Mouse (Mus musculus): Measurements from ENCODE around the gene Speer4d.
"Not testable (repeated sequence)": the region's sequence is repeated elsewhere in the genome, so short reads cannot be mapped to it uniquely, and the experiment has no call there.

The Speer4d gene

DNA sequence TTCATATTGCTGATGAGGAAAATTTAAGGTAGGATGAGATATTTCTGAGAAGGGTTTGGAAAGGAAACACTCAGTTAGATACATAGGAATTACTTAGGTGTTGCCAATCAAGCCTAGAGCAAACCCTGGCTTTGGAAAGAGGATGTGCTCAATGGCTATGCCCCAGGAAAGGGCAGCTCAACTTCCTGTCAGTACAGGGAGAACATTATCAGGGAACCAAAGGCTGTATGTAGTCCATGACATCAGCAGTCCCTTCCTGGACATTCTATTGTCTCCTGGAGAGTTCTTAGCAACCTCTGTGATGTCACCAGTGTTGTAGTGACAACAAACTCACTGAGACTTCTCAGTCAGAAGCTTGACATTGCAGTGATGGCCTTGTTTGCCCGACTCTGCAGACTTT lies at the start of gene Speer4d:
TSS of gene Speer4d (plus strand) at position 301 of the 400 bp plus-strand sequence.
- DNase-seq, result not testable (repeated sequence)

DNA sequence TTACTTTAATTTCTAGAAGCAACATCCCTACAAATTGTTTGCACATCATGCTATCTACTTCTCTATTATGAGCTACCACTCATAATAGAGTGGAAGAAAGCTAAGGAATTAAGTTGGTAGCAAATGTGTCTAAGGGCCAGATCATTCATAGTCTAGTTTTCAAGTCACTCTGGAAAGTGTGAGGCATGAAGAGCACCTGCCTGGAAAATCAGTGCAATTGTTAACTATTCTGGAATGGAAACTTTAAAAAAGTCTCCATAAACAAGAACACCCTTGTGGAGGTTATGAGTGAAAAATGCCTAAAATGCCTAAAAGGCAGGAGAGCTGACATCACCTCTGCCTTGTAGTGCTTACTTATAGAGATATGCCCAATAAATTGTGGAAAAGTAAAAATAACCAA lies 45.1 kb upstream of the Speer4d start:
- not testable (repeated sequence) for DNase-seq

DNA sequence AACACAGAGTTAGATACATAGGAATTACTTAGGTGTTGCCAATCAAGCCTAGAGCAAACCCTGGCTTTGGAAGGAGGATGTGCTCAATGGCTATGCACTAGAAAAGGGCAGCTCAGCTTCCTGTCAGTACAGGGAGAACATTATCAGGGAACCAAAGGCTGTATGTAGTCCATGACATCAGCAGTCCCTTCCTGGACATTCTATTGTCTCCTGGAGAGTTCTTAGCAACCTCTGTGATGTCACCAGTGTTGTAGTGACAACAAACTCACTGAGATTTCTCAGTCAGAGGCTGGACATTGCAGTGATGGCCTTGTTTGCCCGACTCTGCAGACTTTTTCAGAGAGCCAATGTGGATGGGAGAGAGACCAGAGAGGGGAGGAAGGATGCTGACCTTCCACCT lies 41.8 kb upstream of the Speer4d start, which contains the start of gene Gm21083:
TSS of gene Gm21083 (plus strand) at position 301 of the 400 bp plus-strand sequence.
- not testable (repeated sequence) for DNase-seq

DNA sequence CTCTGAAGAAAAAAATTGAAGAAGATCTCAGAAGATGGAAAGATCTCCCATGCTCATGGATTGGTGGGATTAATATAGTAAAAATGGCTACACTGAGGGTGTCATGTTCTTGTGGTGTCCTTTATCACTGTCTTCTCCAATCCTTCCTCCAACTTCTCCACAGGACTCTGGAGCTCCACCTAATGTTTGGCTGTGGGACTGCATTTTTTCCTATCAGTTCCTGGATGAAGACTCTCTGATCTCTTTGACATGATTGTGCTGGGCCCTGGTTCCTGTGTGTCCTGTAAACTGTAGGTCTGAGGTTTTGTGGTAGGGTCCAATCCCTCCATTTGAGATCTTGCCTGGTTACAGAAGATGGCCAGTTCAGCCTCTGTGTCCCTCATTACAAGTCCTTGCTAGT lies 32.5 kb upstream of the Speer4d start:
- peak; percentile 6 to 42 for DNase-seq

DNA sequence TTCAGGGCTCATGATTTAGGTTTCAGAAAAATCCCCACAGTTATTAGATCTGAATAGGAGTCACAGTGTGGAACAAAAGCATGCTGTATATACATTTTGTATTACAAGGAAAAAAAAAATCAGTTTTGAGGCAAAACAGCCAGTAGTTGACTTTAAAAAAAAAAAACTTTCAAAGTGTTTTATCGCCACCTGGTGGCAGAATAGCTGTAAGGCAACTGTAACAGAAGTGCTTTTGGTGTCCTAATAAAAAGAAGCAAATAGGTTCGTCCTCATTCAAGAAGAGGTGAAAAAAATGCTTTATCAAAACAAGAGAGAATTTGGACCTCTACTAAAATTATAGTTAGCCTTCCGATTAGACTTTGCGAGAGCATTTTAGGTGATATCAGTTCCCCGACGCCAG lies 30.6 kb upstream of the Speer4d start:
- not testable (repeated sequence) for DNase-seq

DNA sequence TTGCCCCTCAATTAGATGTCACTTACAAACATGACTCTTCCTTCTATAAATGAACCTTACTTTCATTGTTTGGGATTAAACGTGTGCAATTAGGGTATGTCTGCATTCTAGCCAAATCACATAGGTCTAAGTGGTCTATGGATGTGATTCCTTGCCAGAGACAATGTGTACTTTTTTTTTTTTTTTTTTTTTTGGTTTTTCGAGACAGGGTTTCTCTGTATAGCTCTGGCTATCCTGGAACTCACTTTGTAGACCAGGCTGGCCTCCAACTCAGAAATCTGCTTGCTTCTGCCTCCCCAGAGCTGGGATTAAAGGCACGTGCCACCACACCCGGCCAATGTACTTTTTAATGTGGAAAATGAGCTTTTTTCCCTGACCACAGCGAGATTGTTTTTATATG lies 28.2 kb upstream of the Speer4d start:
- DNase-seq, result not testable (repeated sequence)

DNA sequence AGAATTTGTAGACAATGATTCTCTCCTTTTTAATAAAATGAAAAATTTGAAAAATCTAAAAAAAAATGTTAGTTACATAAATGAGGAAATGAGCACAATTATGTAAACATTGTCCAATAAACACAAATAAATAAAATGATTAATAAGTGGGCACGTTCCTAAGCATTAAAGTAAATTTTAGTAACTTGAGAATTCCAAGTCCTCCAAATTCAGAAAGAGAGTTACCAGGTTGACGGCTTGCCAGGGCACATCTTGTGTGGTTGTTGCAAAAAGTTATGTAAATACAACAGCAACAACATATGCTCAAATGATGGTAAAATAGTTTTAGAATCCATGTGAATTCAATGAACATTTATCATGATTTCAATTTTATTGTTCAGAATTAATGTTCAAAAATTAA lies 27.3 kb upstream of the Speer4d start:
- DNase-seq, result not testable (repeated sequence)

DNA sequence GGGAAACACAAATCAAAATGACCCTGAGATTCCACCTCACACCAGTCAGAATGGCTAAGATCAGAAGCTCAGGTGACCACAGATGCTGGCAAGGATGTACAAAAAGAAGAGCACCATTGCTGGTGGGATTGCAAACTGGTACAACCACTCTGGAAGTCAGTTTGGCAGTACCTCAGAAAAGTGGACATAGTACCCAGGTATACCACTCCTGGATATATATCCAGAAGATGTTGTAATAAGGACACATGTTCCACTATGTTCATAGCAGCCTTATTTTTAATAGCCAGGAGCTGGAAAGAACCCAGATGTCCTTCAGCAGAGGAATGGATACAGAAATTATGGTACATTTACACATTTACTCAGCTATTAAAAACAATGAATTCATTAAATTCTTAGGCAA lies 20.0 kb upstream of the Speer4d start:
- DNase-seq, result not testable (repeated sequence)

DNA sequence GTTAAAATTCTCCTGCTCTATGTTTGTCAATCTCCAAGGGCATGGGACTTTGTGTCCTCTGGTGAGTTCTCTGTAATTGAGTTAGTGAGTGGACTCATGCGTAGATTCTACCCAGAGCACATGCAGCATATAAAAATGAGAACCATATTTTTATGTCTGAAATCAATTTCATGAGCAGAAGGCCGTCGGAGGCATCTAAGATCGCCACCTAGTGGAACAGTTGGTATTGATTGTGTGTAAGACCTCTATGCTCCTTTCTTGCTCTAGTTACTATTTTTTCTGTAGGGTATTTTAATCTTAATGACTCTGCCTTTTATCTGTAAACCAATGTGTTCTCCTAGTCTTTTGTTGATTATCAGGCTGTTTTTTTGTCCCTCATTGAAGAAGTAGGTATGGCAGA lies 18.5 kb upstream of the Speer4d start:
- peak in 1 of 2 experiments; percentile 23 for DNase-seq

DNA sequence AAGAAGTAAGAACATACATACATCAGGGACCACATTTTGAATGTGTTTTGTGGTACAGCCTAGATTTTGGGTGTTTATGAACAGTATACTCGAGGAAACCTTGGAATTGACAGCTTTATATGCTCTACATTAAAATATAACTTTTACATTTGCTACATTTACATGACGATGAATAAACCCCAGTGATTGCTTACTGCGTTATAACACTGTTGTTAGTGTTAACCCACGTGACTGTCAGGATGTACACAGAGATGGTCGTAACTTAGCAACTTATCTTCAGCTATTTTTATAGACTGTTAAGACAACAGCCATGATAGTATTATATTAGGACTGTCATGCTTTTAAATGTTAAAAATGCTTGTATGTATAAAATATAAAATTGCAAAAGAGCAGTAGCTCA lies 17.4 kb upstream of the Speer4d start:
- DNase-seq, result not testable (repeated sequence)

DNA sequence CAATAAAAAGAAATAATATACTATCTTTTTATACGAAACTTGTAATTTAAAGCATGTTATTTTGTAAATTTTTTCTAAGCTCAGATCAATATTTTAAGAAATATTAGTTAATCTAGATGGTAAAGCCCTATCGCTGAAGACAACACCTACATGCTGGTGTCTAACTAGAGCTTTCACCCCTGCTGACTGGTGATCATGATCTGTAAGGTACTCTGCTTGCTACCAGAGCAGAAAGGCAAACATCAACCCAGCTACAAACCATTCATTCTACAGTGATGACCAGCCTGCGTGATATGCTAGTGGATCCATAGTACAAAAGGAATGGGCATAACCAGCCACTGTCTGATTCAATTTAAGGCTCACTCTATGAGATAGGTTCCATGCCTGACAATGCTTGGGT lies 16.9 kb upstream of the Speer4d start:
- DNase-seq, result not testable (repeated sequence)

DNA sequence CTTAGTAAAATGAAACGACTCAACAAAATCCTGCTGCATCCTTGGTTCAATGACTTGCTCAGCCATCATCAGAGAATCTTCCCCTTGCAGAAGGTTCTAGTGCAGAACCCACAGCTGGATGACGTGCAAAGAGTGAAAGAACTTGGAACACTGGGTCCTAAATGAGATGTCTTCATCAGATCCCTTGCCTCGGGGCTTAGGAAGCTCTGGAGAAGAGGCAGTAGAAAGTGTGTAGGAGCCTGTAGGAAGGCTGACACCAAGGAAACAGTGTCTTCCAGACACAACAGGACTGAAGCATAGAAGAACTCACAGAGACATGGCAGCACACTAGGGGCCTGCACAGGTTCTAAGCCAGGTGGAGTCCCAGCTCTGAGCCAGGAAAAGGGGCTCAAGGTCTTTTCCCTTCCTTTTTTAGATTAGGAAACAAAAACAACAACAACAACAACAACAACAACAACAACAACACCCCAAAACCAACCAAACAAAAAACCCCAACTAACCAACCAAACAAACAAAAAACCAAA lies 16.4 kb upstream of the Speer4d start:
- DNase-seq, result not testable (repeated sequence)

DNA sequence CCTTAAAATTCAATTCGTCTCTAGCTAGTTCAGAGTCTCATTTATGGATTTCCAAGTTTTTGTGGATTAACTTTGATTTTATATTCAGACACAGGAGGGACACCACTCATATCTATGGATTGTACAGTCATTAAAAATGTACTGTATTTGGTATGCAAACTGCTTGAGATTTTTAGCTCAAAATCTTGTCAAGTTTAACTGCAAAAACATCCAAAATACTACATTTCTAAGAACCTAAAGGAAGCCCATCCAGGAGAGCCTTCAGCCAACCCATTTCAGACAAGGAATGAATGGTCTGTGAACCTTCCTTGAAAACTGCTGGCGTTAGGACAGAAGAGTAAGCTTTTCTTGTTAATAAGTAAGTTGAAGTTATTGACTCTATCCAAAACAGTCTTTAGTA lies 15.9 kb upstream of the Speer4d start:
- not testable (repeated sequence) for DNase-seq

DNA sequence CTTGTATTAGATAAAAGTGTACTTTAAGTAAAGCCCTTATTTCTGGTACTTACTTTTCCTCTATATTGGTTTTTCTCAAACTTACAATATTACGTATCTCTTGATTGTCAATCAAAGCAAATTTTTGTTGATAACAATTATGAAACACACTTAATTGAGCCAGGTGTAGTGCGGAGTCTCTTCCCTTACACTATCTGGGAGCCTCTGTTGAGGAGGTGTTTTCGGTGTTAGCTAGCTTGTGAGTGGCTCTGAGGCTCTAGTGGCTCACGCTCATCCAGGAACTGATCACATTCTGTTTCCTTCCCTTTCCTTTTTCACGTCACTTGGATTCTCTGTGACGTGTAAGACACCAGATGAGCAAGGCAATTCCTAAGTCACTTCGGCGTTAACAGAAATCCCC lies 15.3 kb upstream of the Speer4d start:
- not testable (repeated sequence) for DNase-seq

DNA sequence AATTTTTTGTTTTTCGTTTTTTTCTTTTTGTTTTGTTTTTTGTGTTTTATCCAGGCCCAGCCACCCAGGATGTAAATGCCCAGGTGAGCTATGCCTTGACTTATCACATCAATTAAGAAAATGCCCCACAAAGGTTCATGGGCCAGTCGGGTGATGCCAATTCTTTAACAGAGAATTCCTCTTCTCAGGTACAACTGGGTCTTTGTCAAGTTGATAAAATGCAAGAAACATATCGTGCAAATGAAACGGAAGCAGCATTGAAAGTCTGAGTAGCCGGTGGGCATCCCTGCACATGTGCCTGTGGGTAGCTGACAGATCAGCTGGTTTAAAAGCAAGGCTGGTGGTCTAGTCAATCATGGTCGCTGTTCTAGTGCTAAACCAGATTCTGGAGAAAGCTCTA lies 12.2 kb upstream of the Speer4d start:
- peak in 1 of 2 experiments; percentile 12 for DNase-seq

DNA sequence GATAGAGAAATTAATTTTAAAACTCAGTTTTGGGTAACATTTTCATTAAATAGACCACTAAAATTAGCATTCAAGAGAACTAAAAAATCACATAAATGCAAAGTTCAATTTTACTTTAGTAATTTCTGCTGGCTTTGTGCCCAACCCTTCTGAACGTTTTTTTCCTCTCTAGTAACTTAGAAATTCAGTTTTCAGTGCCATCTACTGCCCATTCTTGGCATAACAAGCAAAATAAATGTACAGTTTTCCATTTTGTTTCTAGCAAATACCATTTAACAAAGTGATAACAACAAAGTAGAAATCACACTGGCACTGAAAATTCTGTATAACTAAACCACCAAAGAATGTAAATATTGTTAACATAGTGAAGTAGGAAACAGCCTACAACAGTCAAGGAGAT lies 8.2 kb upstream of the Speer4d start:
- DNase-seq, result peak in 1 of 2 experiments; percentile 3

DNA sequence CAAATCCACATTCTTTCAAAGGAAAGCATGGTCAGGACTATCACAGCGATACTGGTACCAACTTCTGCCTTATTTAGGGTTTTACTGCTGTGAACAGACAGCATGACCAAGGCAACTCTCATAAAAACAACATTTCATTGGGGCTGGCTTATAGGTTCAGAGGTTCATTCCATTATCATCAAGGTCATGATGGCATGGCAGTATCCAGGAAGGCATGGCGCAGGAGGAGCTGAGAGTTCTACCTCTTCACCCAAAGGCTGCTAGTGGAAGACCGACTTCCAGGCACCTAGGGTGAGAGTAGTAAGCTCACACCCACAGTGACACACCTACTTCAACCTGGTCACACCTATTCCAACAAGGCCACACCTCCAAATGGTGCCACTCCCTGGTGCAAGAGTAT lies 2.7 kb upstream of the Speer4d start:
- DNase-seq, result not testable (repeated sequence)

DNA sequence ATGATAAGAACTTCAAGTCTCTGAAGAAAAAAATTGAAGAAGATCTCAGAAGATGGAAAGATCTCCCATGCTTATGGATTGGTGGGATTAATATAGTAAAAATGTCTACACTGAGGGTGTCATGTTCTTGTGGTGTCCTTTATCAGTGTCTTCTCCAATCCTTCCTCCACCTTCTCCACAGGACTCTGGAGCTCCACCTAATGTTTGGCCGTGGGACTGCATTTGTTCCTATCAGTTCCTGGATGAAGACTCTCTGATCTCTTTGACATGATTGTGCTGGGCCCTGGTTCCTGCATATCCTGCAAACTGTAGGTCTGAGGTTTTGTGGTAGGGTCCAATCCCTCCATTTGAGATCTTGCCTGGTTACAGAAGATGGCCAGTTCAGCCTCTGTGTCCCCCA lies 9.3 kb downstream of the Speer4d start:
- DNase-seq, result peak in 1 of 2 experiments; percentile 32

DNA sequence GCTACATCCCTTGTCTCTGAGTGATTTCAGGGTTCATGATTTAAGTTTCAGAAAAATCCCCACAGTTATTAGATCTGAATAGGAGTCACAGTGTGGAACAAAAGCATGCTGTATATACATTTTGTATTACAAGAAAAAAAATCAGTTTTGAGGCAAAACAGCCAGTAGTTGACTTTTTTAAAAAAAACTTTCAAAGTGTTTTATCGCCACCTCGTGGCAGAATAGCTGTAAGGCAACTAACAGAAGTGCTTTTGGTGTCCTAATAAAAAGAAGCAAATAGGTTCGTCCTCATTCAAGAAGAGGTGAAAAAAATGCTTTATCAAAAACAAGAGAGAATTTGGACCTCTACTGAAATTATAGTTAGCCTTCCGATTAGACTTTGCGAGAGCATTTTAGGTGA lies 11.2 kb downstream of the Speer4d start:
- DNase-seq, result peak in 1 of 2 experiments; percentile 7

DNA sequence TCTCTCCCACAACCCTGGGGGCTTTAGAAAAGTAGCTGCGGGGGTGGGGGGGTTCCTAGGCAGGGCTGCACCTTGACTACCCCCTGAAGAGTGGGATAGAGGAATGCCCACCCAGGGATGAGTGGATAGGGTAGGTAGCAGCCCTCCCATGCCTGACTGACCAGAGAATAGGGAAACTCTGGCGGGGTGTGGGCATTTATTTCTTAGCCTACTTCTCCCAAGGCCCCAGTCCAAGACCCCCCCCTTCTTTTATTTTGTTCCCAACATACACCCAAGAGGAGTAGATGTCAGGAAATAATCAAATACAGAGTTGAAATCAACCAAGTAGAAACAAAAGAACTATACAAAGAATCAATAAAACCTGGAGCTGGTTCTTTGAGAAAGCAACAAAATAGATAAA lies 18.8 kb downstream of the Speer4d start:
- not testable (repeated sequence) for DNase-seq

DNA sequence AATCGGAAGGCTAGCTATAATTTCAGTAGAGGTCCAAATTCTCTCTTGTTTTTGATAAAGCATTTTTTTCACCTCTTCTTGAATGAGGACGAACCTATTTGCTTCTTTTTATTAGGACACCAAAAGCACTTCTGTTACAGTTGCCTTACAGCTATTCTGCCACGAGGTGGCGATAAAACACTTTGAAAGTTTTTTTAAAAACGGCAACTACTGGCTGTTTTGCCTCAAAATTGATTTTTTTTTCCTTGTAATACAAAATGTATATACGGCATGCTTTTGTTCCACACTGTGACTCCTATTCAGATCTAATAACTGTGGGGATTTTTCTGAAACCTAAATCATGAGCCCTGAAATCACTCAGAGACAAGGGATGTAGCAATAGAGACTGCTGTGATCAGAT lies 26.8 kb downstream of the Speer4d start:
- DNase-seq, result peak in 1 of 2 experiments; percentile 11

DNA sequence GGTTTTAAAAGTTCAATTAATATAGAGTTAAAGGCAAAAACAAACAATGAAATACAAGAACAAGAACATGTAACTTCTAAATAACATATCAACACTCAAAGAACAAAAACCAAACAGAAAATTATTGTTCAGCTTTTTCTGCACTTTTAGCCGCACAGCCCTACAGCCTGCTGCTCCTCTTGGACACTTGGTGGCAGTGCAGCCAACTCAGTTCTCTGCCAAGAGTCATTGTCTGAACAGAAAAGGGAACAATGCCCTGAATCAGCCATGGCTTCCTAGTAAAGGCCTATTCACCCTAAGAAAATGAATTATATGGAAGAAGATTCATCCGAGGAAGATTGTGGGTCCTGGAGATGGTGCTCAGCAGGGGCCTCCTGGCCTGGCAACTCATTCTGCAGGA lies 33.5 kb downstream of the Speer4d start:
- DNase-seq, result not testable (repeated sequence)

DNA sequence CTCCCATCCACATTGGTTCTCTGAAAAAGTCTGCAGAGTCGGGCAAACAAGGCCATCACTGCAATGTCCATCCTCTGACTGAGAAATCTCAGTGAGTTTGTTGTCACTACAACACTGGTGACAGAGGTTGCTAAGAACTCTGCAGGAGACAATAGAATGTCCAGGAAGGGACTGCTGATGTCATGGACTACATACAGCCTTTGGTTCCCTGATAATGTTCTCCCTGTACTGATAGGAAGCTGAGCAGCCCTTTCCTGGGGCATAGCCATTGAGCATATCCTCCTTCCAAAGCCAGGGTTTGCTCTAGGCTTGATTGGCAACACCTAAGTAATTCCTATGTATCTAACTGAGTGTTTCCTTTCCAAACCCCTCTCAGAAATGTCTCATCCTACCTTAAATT lies 38.1 kb downstream of the Speer4d start, which contains the start of gene 4930572O03Rik:
TSS of gene 4930572O03Rik (minus strand) at position 101 of the 400 bp plus-strand sequence.
- not testable (repeated sequence) for DNase-seq

DNA sequence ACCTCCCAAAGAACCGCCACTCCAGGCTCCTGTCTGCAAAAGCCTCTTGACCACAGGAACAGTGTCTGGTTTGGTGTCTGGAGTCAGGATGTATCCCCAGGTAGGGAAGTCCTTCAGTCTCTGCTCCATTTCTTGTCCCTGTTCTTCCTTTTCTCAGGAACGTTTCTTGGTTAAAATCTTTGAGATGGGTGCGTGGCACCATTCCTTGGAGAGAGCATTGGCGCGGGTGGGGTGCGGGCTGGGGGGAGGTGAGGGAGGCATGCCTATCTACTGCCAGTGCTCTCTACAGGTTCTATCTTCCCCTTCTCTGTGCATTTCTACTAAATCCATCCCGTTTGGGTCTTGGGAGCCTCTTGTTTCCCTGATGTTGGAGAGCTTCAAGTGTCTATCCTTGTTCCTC lies 45.0 kb downstream of the Speer4d start:
- DNase-seq, result not testable (repeated sequence)

DNA sequence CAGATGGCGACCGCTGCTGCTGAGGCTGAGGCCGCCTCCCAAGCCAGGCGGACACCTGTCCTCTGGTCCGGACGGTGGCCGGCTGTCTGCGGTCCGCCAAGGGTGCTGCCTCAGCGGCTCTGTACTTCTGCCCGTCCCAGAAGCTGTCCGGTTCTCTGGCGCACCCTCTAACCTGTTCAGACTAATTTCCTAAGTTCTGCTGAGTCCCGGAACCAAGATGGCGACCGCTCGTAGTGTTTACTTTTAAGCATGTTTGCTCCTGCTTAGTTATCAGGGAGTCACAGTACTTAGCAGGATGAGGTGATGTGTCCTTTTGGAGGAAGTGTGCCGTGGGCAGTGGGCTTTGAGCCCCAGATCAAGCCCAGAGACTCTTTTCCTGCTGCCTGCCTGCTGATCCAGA lies 51.9 kb downstream of the Speer4d start:
- not testable (repeated sequence) for DNase-seq

All from kidney, adult 8-10 months (tissue).